Comparison of ENCODE assay signal across 16 mouse cellular contexts in the genomic region with DNA sequence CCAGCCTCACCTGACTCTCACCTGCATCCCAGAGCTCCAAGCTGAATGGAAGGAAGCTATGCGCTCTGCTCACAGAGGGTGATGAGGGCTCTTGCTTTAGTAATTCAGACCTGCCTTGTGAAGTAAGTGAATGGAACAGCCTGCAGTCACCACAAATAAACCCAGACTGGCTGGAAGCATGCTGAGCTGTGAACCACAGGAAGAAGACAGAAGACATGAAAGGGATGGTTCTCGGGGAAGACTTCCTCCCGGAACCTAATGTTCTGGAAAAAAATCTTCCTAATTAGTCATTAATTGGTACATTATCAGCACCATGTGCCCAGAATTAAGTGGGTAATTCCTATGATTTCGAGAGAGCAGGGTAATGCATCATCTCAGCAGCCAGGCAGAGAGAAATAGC.
A peak's percentile ranks its signal among the peaks of the same experiment; 100 is the strongest.
DNase-seq lines count a peak whose midpoint lies in the region; ATAC-seq and TF ChIP-seq lines count a peak whose summit lies in the region.
"Had no signal": no experiment of that assay in that cellular context is flagged by ENCODE, and none has a peak within 500 bp of the region (broad histone marks: within the 10 kb centered on the region; RNA-seq: fewer than 3 reads in every experiment).

No protein-coding gene starts in this region.

- no peaks in the 10 kb centered on the region for H3K79me2 ChIP-seq in myocyte (ENCODE audit: control insufficient read depth, insufficient read depth)

- TF ChIP-seq CTCF in left cerebral cortex, adult 2 months (IDR thresholded peaks at IDR 0.05) = no peak
- TF ChIP-seq CTCF in kidney, adult 2 months (conservative IDR thresholded peaks at IDR 0.05; ENCODE audit: insufficient read depth, insufficient read length, low read depth, low read length) = no peak

- H3K27ac ChIP-seq in left cerebral cortex, adult 2 months = peak overlapping the region; percentile 86
- no peak overlapping the region for H3K27ac ChIP-seq in kidney, adult 2 months (ENCODE audit: insufficient read depth, low read depth, low read length)
- H3K27ac ChIP-seq: embryonic facial prominence, embryonic 13.5 days; stomach, postnatal 0 days had no signal

- TF ChIP-seq POLR2A in myocyte (IDR thresholded peaks at IDR 0.05; ENCODE audit: insufficient read length, low read depth) = no peak
- no peak for TF ChIP-seq POLR2A in kidney, adult 2 months (IDR thresholded peaks at IDR 0.05; ENCODE audit: low read depth, low read length)

- peak; percentile 26 to 30 for DNase-seq in cerebellum, adult 18-20 months
- DNase-seq in left cerebral cortex, adult 2 months (ENCODE audit: extremely low spot score in 1 of 2, low spot score in 2 of 2) = no peak
- DNase-seq in left cerebral cortex, adult 8-10 months (ENCODE audit: low spot score in 2 of 2) = no peak
- DNase-seq in cerebellum, adult 8-10 months = peak; percentile 25
- DNase-seq in kidney, adult 2 months = no peak
- no peak for DNase-seq in spleen, postnatal 36 days (ENCODE audit: low spot score in 2 of 2)
- DNase-seq: adrenal gland, adult 8-10 months; gastrocnemius, postnatal 25 days; kidney, adult 9 months; kidney, postnatal 36 days; lung, adult 18-20 months; thymus, postnatal 4 days had no signal

- intact Hi-C loops in left cerebral cortex, adult 2 months (cut with DNase I) = loop anchor here (2.0 kb wide), 1 partner anchor 33 kb away; no protein-coding TSS in a partner anchor

- H3ac ChIP-seq in myocyte (ENCODE audit: control insufficient read depth, insufficient read length) = no peak overlapping the region

- H3K36me3 ChIP-seq in myocyte (ENCODE audit: control insufficient read depth, insufficient read depth) = no peaks in the 10 kb centered on the region
- H3K36me3 ChIP-seq in kidney, adult 2 months (ENCODE audit: control insufficient read depth, insufficient read depth, low read length) = no peaks in the 10 kb centered on the region
- H3K36me3 ChIP-seq: embryonic facial prominence, embryonic 13.5 days had no signal

- peak overlapping the region; percentile 28 for H3K4me2 ChIP-seq in myocyte (ENCODE audit: low read depth)
- H3K4me2 ChIP-seq: embryonic facial prominence, embryonic 13.5 days had no signal

- no peaks in the 10 kb centered on the region for H3K4me1 ChIP-seq in kidney, adult 2 months (ENCODE audit: control insufficient read depth, insufficient read depth, low read length)

- H3K27me3 ChIP-seq in myocyte (ENCODE audit: control insufficient read depth, insufficient read depth, insufficient read length) = no peaks in the 10 kb centered on the region
- no peaks in the 10 kb centered on the region for H3K27me3 ChIP-seq in kidney, adult 2 months (replicated peaks; ENCODE audit: control insufficient read depth, insufficient read depth, low read length)
- H3K27me3 ChIP-seq: embryonic facial prominence, embryonic 13.5 days had no signal

- ATAC-seq in cerebellum, adult (ENCODE audit: insufficient number of reproducible peaks, low FRiP score, low TSS enrichment) = no peak

- H3K4me3 ChIP-seq in left cerebral cortex, adult 2 months = no peak overlapping the region
- no peak overlapping the region for H3K4me3 ChIP-seq in myocyte
- H3K4me3 ChIP-seq in kidney, adult 2 months (ENCODE audit: insufficient read depth, low read depth, low read length) = no peak overlapping the region
- H3K4me3 ChIP-seq: embryonic facial prominence, embryonic 13.5 days had no signal

- WGBS in kidney, adult 2 months = 53% methylated on average over 4 of the region's 4 CpGs

TF ChIP-seq in myocyte, 11 proteins besides CTCF, POLR2A, EP300 and RAD21:
- TF ChIP-seq SRF (IDR thresholded peaks at IDR 0.05; ENCODE audit: control insufficient read depth, insufficient read length, low read depth) (no peak), POLR2AphosphoS2 (IDR thresholded peaks at IDR 0.05; ENCODE audit: insufficient read length, low read depth) (no peak), MYOG (IDR thresholded peaks at IDR 0.05; ENCODE audit: control insufficient read depth in 1 of 3, insufficient read depth in 1 of 3, insufficient read length in 2 of 3, low read depth in 2 of 3) (no peak), E2F4 (IDR thresholded peaks at IDR 0.05; ENCODE audit: insufficient read depth) (no peak), TCF3 (IDR thresholded peaks at IDR 0.05; ENCODE audit: insufficient read length, low read depth) (no peak), MAX (IDR thresholded peaks at IDR 0.05; ENCODE audit: low read depth) (no peak), MYOD1 (IDR thresholded peaks at IDR 0.05; ENCODE audit: control insufficient read depth in 1 of 3, insufficient read length in 2 of 3, low read depth in 2 of 3) (no peak), TCF12 (IDR thresholded peaks at IDR 0.05; ENCODE audit: insufficient read depth, poor library complexity, severe bottlenecking) (no peak), USF1 (IDR thresholded peaks at IDR 0.05; ENCODE audit: low read depth) (no peak), REST (IDR thresholded peaks at IDR 0.05; ENCODE audit: insufficient read depth, insufficient read length) (no peak), CEBPB (IDR thresholded peaks at IDR 0.05; ENCODE audit: insufficient read depth, poor library complexity, severe bottlenecking) (no peak)

Comparison
In these comparisons a context has a peak if more than half of its experiments do, and no peak if none do; other contexts are left out.
1. DNase-seq: peak in cerebellum, adult 18-20 months (2 of 2) and cerebellum, adult 8-10 months (single experiment); none in left cerebral cortex, adult 2 months (0 of 2), left cerebral cortex, adult 8-10 months (0 of 2), kidney, adult 2 months (single experiment) and spleen, postnatal 36 days (0 of 2).